Mouse (Mus musculus) liver, embryonic 12.5 days (tissue): Measurements from ENCODE around the gene Rplp2. TPM values are rescaled to one million over a fixed set of nuclear protein-coding genes. Genes with fewer than 3 reads are reported as not detected.

Source experiments
- ATAC-seq: fragments of 200-750 bp; cut with Nextera tagmentation; 2 replicates; pipeline ENCODE4 v1.8.0; 2017; ENCODE audit warnings: moderate number of reproducible peaks, mild to moderate bottlenecking, moderate library complexity
- H3K27ac ChIP-seq: fragments of 300-500 bp; sonication (generic); 2 replicates; pipeline ENCODE4 v1.5.1; 2016; ENCODE audit warnings: mild to moderate bottlenecking
- H3K27me3 ChIP-seq: fragments of 300-500 bp; sonication (generic); replicated peaks from 2 replicates; pipeline ENCODE4 v1.6.1; 2016; ENCODE audit warnings: mild to moderate bottlenecking, moderate library complexity
- H3K36me3 ChIP-seq: fragments of 300-500 bp; sonication (generic); 2 replicates; pipeline ENCODE4 v1.6.1; 2016; ENCODE audit warnings: mild to moderate bottlenecking, moderate library complexity
- H3K4me1 ChIP-seq: fragments of 300-500 bp; sonication (generic); 2 replicates; pipeline ENCODE4 v1.6.1; 2016
- H3K4me2 ChIP-seq: fragments of 300-500 bp; sonication (generic); 2 replicates; pipeline ENCODE4 v1.6.1; 2016; ENCODE audit warnings: mild to moderate bottlenecking, moderate library complexity
- H3K4me3 ChIP-seq: fragments of 300-500 bp; sonication (generic); 2 replicates; pipeline ENCODE4 v1.5.1; 2016; ENCODE audit warnings: mild to moderate bottlenecking, moderate library complexity
- H3K9ac ChIP-seq: fragments of 300-500 bp; sonication (generic); 2 replicates; pipeline ENCODE4 v1.6.1; 2016; ENCODE audit warnings: mild to moderate bottlenecking, moderate library complexity
- H3K9me3 ChIP-seq: fragments of 300-500 bp; sonication (generic); replicated peaks from 2 replicates; pipeline ENCODE4 v1.6.1; 2016; ENCODE audit warnings: mild to moderate bottlenecking, moderate library complexity
- WGBS: fragments of 180-500 bp; shearing (Covaris S2); methylation state at CpG from one replicate; pipeline ENCODE4 v1.1.7; 2016; ENCODE audit not compliant: insufficient replicate concordance; 5-methylcytosine and 5-hydroxymethylcytosine counted together
- polyA plus RNA-seq: library from polyadenylated mRNA; unstranded; fragments of >200 nt; fragmentation: Nextera tagmentation; extraction: Ambion mirVana; gene quantifications from 2 replicates; pipeline ENCODE4 v1.2.1, GENCODE M21; 2016

Gene Rplp2
- polyA plus RNA-seq, 1 experiment from 2014 or later = 1,344 TPM

DNA sequence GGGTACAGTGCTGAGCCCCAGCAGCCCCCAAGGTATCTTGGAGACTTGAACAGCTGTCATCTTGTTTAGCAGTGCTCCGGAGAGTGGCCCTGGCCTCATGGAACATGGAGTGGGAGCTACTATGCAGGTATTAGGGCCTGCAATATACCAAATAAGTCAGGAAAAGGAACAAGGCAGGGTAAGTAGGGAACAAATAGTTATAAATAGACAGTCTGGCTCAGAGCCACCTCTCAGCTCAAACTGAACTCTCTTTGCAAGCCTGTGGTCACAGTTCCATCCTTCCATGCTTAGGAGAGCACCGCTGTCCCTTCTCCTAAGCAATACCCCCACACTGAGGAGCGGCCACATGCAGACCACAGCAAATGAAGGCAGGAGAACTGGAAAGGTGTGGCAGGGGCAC is 50.4 kb downstream of the Rplp2 start:
- Histone ChIP-seq H3K4me2 (no peak overlapping the region), H3K9me3 (no peaks in the 10 kb centered on the region), H3K9ac (no peak overlapping the region), H3K27me3 (no peaks in the 10 kb centered on the region), H3K4me3 (no peak overlapping the region), H3K27ac (no peak overlapping the region), H3K4me1 (peaks cover 9% of the 10 kb centered on the region), H3K36me3 (peaks cover 65% of the 10 kb centered on the region)
- no peak for ATAC-seq
- 90% methylated on average over 3 of the region's 3 CpGs for WGBS

Other genes starting within 250 kb of the Rplp2 start
- gene Lmntd2, start 233.3 kb upstream of the Rplp2 start, polyA plus RNA-seq = 0.99 and 1.1 TPM in 2 replicates
- gene Rassf7, start 231.5 kb upstream of the Rplp2 start, polyA plus RNA-seq = 27.3 and 28.3 TPM in 2 replicates
- 52.9 and 53.1 TPM in 2 replicates for gene Phrf1, start 218.6 kb upstream of the Rplp2 start, polyA plus RNA-seq
- 4.9 and 5.2 TPM in 2 replicates for gene Irf7, start 180.9 kb upstream of the Rplp2 start, polyA plus RNA-seq
- gene Cdhr5, start 170.6 kb upstream of the Rplp2 start, polyA plus RNA-seq = 0.14 and 0.20 TPM in 2 replicates
- gene Sct, start 168.2 kb upstream of the Rplp2 start, polyA plus RNA-seq = 0.32 and 0.60 TPM in 2 replicates
- 0.04 and 0.07 TPM in 2 replicates for gene Drd4, start 155.4 kb upstream of the Rplp2 start, polyA plus RNA-seq
- gene Deaf1, start 119.7 kb upstream of the Rplp2 start, polyA plus RNA-seq = 24.7 and 25.6 TPM in 2 replicates
- gene Tmem80, start 119.6 kb upstream of the Rplp2 start, polyA plus RNA-seq = 24.3 and 24.8 TPM in 2 replicates
- gene Eps8l2, start 108.5 kb upstream of the Rplp2 start, polyA plus RNA-seq = 4.9 and 5.6 TPM in 2 replicates
- 516 and 525 TPM in 2 replicates for gene Taldo1, start 55.2 kb upstream of the Rplp2 start, polyA plus RNA-seq
- 21.1 and 22.8 TPM in 2 replicates for gene Gatd1, start 33.2 kb upstream of the Rplp2 start, polyA plus RNA-seq
- 0.10 and 0.16 TPM in 2 replicates for gene Cend1, start 17.9 kb upstream of the Rplp2 start, polyA plus RNA-seq
- 26.0 and 27.1 TPM in 2 replicates for gene Slc25a22, start 9.5 kb upstream of the Rplp2 start, polyA plus RNA-seq
- gene Pidd1, start 3.3 kb upstream of the Rplp2 start, polyA plus RNA-seq = 17.3 and 17.7 TPM in 2 replicates
- gene Pnpla2, start 7.8 kb downstream of the Rplp2 start, polyA plus RNA-seq = 16.6 and 17.8 TPM in 2 replicates
- gene Cracr2b, start 13.7 kb downstream of the Rplp2 start, polyA plus RNA-seq = 3.7 and 5.8 TPM in 2 replicates
- gene Cd151, start 20.0 kb downstream of the Rplp2 start, polyA plus RNA-seq = 5.7 and 6.2 TPM in 2 replicates
- 74.6 and 76.1 TPM in 2 replicates for gene Polr2l, start 27.8 kb downstream of the Rplp2 start, polyA plus RNA-seq
- gene Tspan4, start 27.9 kb downstream of the Rplp2 start, polyA plus RNA-seq = 56.1 and 60.9 TPM in 2 replicates
- 32.0 and 32.7 TPM in 2 replicates for gene Chid1, start 92.5 kb downstream of the Rplp2 start, polyA plus RNA-seq
- 91.6 and 92.0 TPM in 2 replicates for gene Ap2a2, start 114.8 kb downstream of the Rplp2 start, polyA plus RNA-seq
- gene Muc6, start 207.9 kb downstream of the Rplp2 start, polyA plus RNA-seq = 1.5 and 1.9 TPM in 2 replicates
- 0.14 and 0.17 TPM in 2 replicates for gene Muc2, start 243.0 kb downstream of the Rplp2 start, polyA plus RNA-seq